In the genomic region with DNA sequence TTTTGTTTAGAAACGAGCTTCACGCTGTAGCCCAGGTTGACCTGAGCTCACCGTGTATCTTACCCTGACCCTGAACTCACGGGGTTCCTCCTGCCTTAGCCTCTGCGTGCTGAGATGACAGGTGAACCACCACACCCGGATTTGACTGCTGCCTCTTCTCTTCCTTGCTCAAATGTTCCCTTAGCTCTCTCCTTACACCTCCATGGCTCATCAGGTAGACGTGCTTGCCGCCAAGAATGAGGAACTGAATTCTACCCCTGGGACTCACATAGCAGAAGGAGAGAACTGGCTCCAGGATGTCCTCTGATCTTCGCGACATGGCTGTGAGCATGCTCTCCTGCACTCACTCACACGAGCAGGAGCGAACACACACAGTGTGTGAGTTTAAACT, we compare ENCODE assay signal across 8 mouse cellular contexts. TPM values are rescaled to one million over a fixed set of nuclear protein-coding genes. Genes with fewer than 3 reads are reported as not detected.
A peak's percentile ranks its signal among the peaks of the same experiment; 100 is the strongest.
DNase-seq lines count a peak whose midpoint lies in the region; ATAC-seq lines count a peak whose summit lies in the region.

No protein-coding gene starts in this region.

- no peak overlapping the region for H3K27ac ChIP-seq in heart, embryonic 16.5 days (ENCODE audit: low read length)
- no peak overlapping the region for H3K27ac ChIP-seq in forebrain, embryonic 16.5 days (ENCODE audit: low read length)

- DNase-seq in heart, postnatal 14 days, result no peak
- no peak for DNase-seq in cerebellum, adult 11 months
- DNase-seq in adrenal gland, adult 2 months, result no peak

- no peak for ATAC-seq in heart, embryonic 16.5 days (replicated peaks; ENCODE audit: extremely low read depth, insufficient read depth, low FRiP score)
- ATAC-seq in CD4-positive, CD25-positive, alpha-beta regulatory T cell, adult 4 months, result peak; percentile 29
- no peak for ATAC-seq in forebrain, embryonic 16.5 days
- peak; percentile 82 for ATAC-seq in megakaryocyte, adult 5-6 weeks (ENCODE audit: poor library complexity, severe bottlenecking)
- ATAC-seq in activated CD4-positive, CD25-positive, alpha-beta regulatory T cell, adult 4 months, result no peak

- WGBS in heart, embryonic 16.5 days, result 24% methylated on average over 12 of the region's 12 CpGs
- WGBS in forebrain, embryonic 16.5 days, result 34% methylated on average over 12 of the region's 12 CpGs

- intact Hi-C loops in heart, postnatal 14 days (cut with DNase I), result no loop called here

- 0 out of 2 replicates have a peak, but pooled peaks cover 3% of the 10 kb centered on the region for H3K4me1 ChIP-seq in heart, embryonic 16.5 days (ENCODE audit: control insufficient read depth, insufficient read depth, low read length)
- H3K4me1 ChIP-seq in forebrain, embryonic 16.5 days (replicated peaks; ENCODE audit: control insufficient read depth, insufficient read depth, low read length), result peaks cover 7% of the 10 kb centered on the region

- H3K4me2 ChIP-seq in heart, embryonic 16.5 days (ENCODE audit: low read depth, low read length), result peak overlapping the region; percentile 51
- peak overlapping the region; percentile 36 for H3K4me2 ChIP-seq in forebrain, embryonic 16.5 days (ENCODE audit: low read length)

- peaks cover 7% of the 10 kb centered on the region; the same call in 1 of the 2 replicates for H3K9me3 ChIP-seq in heart, embryonic 16.5 days (replicated peaks; ENCODE audit: control insufficient read depth, low read length)
- H3K9me3 ChIP-seq in forebrain, embryonic 16.5 days (ENCODE audit: control insufficient read depth, low read length), result no peaks in the 10 kb centered on the region

- H3K4me3 ChIP-seq in heart, embryonic 16.5 days (ENCODE audit: low read length), result peak overlapping the region; percentile 19
- peak overlapping the region; percentile 3; the same call in 1 of the 2 replicates for H3K4me3 ChIP-seq in forebrain, embryonic 16.5 days (replicated peaks; ENCODE audit: low read length)

- H3K36me3 ChIP-seq in heart, embryonic 16.5 days (ENCODE audit: control insufficient read depth, insufficient read depth), result no peaks in the 10 kb centered on the region
- H3K36me3 ChIP-seq in forebrain, embryonic 16.5 days (ENCODE audit: control insufficient read depth, insufficient read depth), result no peaks in the 10 kb centered on the region

- H3K27me3 ChIP-seq in heart, embryonic 16.5 days (ENCODE audit: control insufficient read depth, insufficient read depth, low read length), result no peaks in the 10 kb centered on the region; the same call in 1 of the 2 replicates
- no peaks in the 10 kb centered on the region for H3K27me3 ChIP-seq in forebrain, embryonic 16.5 days (replicated peaks; ENCODE audit: control insufficient read depth, insufficient read depth, low read length)

- no peak overlapping the region for H3K9ac ChIP-seq in heart, embryonic 16.5 days (ENCODE audit: low read length)
- no peak overlapping the region for H3K9ac ChIP-seq in forebrain, embryonic 16.5 days (replicated peaks; ENCODE audit: low read depth, low read length)

RNA-seq across cellular contexts. Expression of a gene that starts 55.3 kb away (rescaled TPM):
- polyA plus RNA-seq in heart, embryonic 16.5 days (2015; fragmentation: Nextera tagmentation; extraction: Ambion mirVana), result 21.6 and 22.1 TPM in 2 replicates
- 10 to 100 TPM; 46.7 to 50.0 TPM for total RNA-seq in heart, postnatal 14 days (2021)
- 10 to 100 TPM; 42.0 to 56.3 TPM for polyA plus RNA-seq in CD4-positive, CD25-positive, alpha-beta regulatory T cell, adult 4 months (2017; shearing (Covaris generic))
- polyA plus RNA-seq in forebrain, embryonic 16.5 days (2015; fragmentation: Nextera tagmentation; extraction: Ambion mirVana), result 36.6 and 37.5 TPM in 2 replicates
- 49.1 and 49.2 TPM in 2 replicates for total RNA-seq in megakaryocyte, adult 5-6 weeks (2015)
- total RNA-seq in megakaryocyte, adult 5-6 weeks (2017), result 59.8 and 74.4 TPM in 2 replicates
- polyA plus RNA-seq in activated CD4-positive, CD25-positive, alpha-beta regulatory T cell, adult 4 months (2017; shearing (Covaris generic)), result 10 to 100 TPM; 47.3 to 58.1 TPM
- 10 to 100 TPM; 22.7 to 47.1 TPM for total RNA-seq in adrenal gland, adult 2 months (2021)
- 5.5 and 6.3 TPM in 2 replicates for polyA plus RNA-seq in adrenal gland, adult 2 months (2012; rRNA removed)

Comparison
In these comparisons a context has a peak if more than half of its experiments do, and no peak if none do; other contexts are left out.
1. ATAC-seq: peak in CD4-positive, CD25-positive, alpha-beta regulatory T cell, adult 4 months (single experiment) and megakaryocyte, adult 5-6 weeks (single experiment); none in heart, embryonic 16.5 days (single experiment), forebrain, embryonic 16.5 days (single experiment) and activated CD4-positive, CD25-positive, alpha-beta regulatory T cell, adult 4 months (single experiment).